Mouse (Mus musculus) Muller cell, postnatal 12 days (primary cell): ENCODE results near the gene Creg1.

Experiments
- DNase-seq: peaks from one replicate; pipeline ENCODE4 v3.0.0-alpha.2; 2015; ENCODE audit errors: inconsistent ontology term

Gene Creg1

DNA sequence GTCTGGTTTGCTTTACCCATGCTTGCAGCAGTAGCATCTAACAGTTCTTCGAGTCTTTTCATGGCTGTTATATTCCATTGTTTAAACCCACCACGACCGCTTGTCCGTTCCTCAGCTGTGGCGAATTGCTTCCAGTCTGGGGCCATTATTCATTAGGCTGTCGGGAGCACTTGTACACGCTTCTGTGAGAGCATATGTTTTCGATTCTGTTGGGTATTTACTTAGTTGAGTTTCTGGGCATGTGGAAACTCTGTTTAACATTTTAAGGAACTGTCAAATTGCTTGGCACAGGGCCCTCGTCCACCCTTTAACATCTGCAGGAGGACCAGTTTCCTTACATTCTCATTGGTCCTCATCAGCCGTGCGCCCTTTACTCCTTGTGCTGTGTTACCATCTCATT, 22.8 kb downstream of the Creg1 start:
- DNase-seq, result no peak

DNA sequence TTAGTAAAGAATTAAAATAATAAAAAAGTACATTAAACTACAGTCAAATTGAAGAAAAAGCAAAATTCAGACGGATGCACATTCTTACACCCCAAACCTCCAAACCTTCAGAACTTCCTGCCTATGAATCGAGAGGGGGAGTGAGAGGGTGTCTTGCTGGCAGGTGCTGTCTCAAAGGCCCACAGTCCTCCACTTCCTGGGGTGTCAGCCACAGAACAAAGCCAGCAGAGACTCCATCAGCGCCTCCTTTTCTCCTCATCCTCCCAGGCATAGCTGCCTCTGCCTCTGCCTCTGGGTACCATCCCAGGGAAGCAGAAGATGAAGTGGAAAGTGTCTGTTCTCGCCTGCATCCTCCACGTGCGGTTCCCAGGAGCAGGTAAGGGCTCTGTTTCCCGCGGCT, 25.0 kb downstream of the Creg1 start, which contains the start of gene Cd247:
TSS of gene Cd247 (plus strand) at position 171 of the 400 bp plus-strand sequence.
- DNase-seq, result no peak

DNA sequence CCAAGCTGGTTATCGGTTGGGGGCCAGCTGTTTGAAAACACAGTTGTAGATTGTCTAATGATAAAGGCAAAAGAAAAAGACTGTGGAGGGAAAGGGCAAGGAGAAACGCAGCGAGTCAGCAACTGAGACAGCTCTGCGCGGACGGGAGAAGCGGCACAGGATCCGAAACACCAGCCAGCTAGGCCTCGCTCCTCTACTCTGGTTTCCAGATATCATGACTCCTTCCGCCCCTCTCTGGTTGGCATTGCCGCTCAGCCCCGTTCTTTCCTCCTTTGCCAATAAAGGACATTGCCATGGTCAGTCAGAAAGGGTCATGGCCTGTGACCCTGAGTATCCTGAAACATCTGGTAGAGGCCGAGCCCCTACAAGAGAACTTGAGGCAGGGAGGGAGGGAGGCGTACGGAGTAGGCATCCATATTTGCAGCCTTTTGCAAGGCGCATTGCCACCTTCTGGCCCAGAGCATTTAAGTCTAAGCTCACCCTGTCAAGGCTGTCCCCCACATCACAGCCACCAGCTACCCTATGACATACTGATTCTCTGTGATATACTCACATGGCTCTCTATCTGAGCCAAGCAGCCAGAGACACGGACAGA, 25.6 kb downstream of the Creg1 start:
- no peak for DNase-seq

DNA sequence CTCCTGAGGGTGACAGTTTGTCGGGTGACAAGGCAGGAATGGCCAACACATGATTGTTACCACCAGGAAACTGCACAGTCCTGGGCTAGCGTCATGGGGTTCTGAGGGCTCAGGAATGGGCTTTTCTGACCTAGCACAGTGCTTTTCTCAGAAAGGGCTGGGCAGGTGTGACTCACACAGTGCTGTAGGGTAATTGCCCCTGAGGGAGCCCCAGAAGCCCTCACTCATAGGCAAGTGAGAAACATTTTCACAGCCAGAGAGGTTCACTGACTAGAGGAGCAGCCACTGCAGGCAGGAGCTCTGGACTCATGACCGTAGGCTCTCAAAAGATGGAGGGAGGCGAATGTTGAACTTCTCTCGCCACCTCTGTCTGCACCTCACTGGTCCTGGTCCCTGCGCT, 26.4 kb downstream of the Creg1 start:
- no peak for DNase-seq

DNA sequence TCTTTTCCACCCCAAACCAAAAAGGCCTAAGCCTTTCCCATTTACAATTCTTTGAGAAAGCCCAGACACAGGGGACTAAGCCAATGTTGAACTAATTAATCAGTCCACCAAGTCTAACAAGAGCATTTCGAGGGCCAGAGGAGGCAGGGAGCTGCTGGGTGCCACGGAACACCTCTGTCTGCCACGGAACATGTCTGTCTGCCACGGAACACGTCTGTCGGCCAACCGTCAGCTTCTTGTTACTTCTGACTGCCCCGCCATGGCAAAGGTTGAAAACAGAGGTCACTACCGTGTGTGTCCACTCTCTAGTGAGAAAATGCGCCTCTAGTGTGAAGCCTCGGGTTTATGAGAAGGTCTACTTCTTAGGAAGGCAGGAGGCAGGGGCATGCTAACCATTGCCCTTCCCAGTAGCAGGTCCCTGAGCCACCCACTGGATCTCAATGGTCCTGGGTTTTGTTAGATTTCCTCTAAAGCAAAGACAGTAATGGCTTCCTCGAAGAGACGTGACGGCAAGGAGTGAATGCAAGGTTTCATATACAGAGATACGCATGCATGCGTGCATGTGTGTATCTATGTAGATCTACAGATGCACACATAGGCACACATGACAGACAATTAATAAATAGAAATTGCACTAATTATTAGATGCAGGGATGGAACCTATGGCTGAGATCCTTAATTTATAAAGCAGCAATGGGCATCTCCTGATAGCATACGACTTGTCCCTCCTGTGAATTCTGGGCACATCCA, 27.1 kb downstream of the Creg1 start:
- DNase-seq, result no peak

DNA sequence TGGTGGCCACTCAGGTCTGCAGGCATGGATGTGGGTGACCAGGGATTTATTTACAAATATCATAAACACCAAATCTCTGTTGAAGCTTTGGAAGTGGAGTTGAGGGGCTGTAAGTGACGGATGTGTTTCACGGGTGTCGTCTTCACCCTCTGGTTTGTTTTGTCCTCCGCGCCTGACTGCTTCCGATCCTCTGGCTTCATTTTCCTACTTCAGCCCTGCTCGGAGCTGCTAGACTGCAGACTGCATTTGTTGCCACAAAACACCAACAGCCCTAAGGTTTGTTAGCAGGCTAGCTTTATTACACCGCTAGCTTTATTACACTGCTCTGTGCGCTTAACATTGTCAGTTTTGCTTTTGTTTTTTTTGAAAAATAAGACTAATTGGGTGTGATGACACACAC, 27.9 kb downstream of the Creg1 start:
- no peak for DNase-seq

DNA sequence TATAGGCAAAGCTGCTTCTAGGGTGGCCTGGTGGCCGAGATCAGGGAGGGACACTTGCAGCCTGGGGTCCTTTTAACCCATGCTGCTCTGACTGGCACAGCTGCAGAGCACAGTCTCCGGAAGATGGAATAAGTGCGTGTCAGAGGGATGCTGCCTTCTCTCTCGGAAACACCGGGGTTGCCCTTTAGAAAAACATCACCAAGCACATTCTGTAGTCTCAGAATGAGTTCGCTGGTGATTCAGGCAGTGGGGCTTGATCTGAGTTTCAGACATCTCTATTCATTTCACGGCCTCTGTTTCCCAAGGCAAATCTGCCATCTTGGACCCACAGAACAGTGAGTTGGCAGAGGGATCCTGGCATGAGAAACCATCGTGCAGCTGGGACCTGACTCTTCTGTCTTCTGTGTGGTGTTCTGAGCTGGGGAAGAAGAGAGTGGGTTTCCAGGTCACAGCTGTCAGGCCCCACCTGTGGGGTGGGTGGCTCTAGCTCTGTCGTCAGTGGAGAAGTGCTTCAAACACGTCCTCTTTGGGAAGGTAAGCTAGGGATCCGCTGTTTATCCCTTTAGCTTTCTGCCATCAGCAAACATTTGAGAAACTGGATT, 38.3 kb downstream of the Creg1 start:
- no peak for DNase-seq

DNA sequence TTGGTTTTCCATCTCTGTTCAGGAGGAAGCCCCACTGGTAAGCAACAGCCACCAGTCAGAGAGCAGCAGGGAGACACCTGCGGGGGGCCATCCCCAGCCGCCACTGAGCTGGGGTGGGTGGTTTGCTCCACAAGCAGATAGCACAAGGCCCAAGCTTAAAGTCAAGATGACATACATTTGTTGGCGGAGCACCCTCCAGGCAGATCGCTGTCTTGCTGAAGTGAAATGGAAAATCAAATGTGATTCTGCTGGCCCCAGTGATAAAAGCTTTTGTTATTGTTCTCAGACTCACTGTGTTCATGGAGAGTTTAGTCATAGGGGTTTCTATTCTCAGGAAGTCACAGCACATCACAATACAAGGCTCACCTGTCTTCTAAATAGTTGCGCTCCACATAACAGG, 39.6 kb downstream of the Creg1 start:
- no peak for DNase-seq

DNA sequence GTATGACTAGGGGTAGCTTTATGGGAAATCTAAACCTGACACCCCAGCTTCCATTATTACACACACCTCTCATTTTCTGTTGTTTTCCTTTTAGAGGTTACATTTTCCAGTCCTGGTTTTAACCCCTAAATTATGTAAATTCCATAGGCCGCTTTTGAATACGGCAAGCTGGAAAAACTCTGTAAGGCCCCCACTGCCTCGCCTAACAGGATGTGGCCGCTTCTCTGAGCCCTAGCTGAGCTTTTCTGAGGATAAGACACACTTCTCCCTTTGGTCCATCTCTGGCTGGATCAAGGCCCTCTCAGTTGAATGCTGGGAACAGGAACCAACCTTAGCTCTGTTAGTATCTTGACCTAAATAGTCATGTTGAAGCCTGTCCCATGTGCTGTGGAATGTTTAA, 40.6 kb downstream of the Creg1 start:
- DNase-seq, result no peak

DNA sequence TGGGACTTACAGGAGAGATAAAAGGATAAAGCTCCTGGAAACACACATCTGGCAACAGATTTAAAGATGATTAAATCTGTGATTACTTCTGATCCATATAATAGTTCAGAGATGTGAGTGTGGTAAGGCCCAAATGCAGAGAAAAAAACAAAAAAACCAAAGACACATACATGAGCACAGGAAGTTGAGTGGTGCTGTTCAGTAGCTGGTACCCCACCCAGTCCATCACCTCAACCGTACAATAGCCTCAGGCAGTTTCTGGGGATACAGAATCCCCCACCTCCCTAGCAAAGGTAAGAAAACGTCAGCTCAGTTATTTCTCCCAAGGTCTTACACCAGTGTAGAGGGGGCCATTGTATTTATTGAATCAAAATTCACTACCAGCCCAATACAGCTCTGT, 47.1 kb downstream of the Creg1 start:
- DNase-seq, result no peak

DNA sequence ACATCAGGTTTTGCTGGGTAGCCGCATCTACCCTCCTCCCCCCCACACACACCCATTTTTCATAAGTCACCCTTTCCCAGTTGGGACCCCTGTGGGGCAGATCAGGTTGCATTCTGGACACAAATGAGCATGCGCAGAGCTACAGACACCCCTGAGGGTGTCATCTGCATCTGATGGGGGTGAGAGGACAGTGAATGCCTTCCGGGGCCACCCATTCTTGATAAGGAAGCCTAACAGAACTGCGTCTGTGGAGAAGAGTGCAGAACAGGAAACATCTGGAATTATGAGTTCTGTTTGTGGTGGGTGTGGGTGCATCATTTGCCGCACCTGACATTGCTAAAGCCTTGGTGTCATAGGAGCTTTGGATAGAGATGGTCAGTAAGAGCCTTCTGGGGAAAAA, 47.6 kb downstream of the Creg1 start:
- DNase-seq, result no peak

DNA sequence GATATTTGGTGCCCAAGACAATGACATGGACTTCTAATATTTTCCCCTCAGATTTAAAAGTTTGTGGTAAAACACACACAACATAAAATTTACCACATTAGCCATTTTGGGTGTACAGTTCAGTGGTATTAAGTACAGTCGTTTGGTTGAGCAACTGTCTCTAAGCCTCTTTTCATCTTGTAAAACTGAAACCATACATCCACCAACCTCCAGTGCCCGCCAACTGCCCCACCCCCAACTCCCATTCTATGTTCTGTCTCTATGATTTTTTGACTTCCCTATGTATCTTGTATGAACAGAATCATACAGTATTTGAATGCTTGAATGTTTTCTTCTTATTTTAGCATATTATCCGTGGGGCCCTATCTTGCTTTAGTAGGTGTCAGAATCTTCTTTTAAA, 49.2 kb downstream of the Creg1 start:
- no peak for DNase-seq

DNA sequence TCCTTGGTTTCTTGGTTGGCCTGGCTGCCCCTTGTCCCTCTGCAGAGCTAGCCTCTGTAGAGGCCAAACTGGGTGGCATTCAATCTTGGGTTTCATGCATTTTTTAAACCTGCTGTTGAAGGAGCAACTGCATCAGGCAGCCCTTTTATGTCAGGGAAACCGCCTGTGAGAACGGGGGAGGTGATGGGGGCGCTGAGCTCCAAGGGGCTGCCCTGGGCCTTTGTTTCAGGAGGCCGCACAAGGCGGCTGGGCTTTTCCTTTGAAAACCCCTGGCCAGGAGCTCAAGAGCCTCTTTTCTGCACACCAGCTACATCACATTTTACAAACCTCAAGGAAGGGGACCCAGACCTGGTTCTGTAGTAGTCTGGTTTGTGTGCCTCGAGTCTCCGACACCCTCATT, 50.6 kb downstream of the Creg1 start:
- no peak for DNase-seq

DNA sequence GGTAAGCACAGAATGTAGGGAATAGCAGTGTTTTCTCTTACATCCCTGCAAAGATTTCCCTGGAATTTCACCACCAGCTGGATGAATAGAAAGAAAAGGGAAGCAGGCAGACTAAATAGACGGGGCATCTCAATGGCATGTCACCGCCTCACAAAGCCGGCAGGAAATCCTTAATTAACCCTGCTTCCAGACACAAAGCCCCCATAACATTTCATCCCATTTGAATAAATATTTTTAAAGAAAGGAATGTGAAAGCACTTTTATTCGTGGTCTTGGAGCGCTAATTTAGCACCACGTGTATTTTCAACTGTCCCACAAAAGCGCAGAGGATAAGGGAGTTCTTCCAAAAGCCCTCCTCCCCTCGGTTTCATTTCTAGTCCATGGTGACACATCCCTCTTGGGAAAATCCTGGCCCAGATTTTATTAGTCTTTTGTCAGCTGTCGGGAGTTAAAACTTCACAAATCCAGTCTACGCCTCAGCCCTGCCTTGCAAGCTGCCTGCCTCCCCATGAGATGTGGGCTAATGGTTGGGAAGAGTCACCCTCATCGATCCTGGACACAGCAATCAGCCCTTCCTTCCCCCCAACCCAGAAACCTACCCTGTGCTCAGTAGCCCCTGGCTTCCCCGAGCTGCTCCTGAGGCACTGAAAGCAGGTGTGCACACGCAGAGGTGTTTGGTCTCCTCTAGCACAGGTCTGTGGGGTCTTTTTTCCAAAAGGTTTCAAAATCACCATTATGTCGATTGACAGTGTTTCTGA, 51.2 kb downstream of the Creg1 start:
- DNase-seq, result peak; percentile 89

DNA sequence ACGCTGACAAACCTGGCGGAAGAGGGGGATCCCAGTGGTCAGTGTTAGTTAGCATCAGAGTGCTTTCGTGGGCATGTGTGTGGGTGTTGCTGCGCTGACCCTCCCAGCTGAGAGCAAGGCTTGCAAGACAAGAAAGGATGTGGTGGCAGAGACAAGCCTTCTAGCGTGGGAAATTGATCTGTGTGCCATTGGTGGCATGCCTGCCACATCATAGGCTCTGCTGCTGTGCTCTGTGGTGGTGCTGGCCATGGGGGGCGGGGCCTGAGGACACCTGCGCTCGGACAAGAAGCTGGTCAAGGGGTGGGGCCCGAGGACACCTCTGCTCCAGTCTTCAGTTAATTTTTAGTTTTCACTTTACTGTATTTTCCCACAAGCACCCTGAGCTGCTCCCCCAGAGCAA, 52.8 kb downstream of the Creg1 start:
- no peak for DNase-seq

DNA sequence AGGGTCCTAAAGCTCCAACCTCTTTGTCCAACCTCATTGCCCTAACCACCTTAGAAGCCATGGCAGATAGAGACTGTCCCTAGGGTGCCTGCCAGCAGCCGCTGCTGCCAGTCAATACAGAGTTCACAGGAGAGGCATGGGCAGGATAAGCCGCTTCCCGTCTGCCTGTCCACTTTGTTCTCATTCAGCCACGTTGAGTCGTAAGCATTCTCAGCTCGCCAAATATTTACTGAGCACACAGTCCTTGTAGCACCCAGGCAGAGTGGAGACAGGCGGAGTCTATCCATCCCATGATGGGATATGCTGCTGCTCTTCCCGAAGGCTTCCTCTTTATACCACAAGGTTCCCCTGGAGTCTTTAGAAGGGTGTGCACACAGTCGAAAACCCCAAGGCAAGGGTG, 53.7 kb downstream of the Creg1 start:
- peak; percentile 42 for DNase-seq

DNA sequence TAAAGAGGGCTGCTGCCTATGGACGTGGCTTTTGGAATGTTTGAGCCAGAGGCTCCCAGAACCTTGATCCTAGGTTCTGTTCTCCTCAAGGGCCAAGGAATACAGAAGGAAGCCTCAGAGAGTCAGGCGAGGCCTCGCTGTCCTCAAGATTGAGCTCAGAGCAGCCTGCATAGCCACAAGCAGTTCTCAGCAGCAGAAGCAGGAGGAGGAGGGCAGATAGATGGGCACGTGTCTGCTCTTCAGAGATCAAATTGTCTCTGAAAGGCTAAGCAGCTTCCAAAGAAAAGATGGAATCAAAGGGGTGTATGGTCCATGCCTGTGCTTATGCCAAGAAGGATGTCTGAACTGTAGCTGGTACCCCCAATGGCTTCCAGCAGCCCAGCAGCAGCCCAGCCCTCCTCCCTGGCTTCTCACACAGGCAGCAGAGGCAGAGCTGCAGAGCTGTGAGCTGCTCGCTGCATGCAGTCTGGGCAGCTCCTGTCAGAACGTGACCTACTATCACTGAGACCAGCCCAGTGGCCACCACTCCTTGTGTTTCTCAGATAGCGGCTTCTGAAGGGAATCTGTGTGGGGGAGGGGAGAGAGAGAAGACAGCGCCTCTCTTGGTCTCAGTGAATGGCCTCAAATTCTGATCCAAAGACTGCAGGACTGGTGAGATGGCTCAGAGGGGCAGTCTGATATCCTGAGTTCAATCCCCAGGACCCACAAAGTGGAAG, 54.8 kb downstream of the Creg1 start:
- DNase-seq, result no peak

DNA sequence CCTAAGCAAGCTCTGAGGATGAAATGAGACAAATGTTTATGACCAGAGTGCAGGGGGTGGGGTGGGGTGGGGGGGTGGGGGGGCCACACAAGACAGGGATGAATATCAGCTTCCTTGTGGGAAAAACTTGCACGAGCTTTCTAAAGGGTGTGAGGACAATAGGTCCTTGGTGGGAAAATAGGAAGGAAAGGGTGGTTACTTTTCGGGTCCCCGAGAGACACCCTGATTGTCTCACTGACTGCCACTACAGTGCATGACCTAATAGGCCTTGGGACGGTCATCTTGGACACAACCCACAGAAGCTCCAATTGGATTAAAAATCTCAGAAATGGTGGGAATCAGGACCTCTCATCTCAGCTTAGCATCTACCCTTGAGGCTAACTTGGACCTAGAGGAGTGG, 55.6 kb downstream of the Creg1 start:
- DNase-seq, result no peak

DNA sequence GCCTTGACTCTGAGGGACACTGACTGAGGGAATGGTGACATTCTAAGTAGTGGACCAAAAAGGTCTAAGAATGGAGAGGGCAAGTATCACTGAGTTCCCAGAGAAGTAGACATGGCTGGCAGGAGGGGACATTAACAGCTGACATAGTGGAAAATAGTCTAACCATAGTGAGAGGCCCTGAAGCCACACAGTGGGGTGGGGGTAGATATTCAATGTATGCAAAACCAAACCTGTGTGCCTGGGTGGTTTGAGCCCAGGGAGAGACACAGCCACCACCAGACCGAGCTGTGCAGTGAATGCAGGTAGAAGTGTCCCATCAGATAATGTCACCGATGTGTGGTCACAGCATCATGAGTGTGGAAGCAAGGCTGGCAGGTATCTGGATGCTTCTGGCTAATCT, 58.5 kb downstream of the Creg1 start:
- no peak for DNase-seq
